Mouse (Mus musculus): ENCODE data around the gene Lrrc71. TPM values are rescaled to one million over a fixed set of nuclear protein-coding genes. Genes with fewer than 3 reads are reported as not detected.

Lrrc71 gene
- polyA plus RNA-seq, 1 experiment from 2014 or later, result 0.23 TPM

GRCm38 (mm10) chr3:87761408-87762375, 13.3 kb upstream of the Lrrc71 start:
- no peaks in the 10 kb centered on the region for H3K9me3 ChIP-seq (ENCODE audit: control insufficient read depth)
- H3K4me3 ChIP-seq (ENCODE audit: low read depth, low read length), result no peak overlapping the region
- no peaks in the 10 kb centered on the region for H3K36me3 ChIP-seq (ENCODE audit: control insufficient read depth, insufficient read depth)
- no peak overlapping the region for H3K9ac ChIP-seq (ENCODE audit: low read depth, low read length)
- no peaks in the 10 kb centered on the region for H3K27me3 ChIP-seq (replicated peaks; ENCODE audit: control insufficient read depth, insufficient read depth, low read length)
- WGBS, result 47% methylated on average over 20 of the region's 20 CpGs
- H3K27ac ChIP-seq (ENCODE audit: low read depth, low read length), result no peak overlapping the region
- H3K4me2 ChIP-seq (replicated peaks; ENCODE audit: low read depth), result peak overlapping the region; percentile 37
- H3K4me1 ChIP-seq (replicated peaks; ENCODE audit: control insufficient read depth, insufficient read depth, low read length), result 0 out of 2 replicates have a peak, but pooled peaks cover 3% of the 10 kb centered on the region
- no peak for TF ChIP-seq CTCF (IDR thresholded peaks at IDR 0.05; ENCODE audit: low read depth)
- ATAC-seq, result peak; percentile 59; the same call in 1 of the 2 replicates

DNA sequence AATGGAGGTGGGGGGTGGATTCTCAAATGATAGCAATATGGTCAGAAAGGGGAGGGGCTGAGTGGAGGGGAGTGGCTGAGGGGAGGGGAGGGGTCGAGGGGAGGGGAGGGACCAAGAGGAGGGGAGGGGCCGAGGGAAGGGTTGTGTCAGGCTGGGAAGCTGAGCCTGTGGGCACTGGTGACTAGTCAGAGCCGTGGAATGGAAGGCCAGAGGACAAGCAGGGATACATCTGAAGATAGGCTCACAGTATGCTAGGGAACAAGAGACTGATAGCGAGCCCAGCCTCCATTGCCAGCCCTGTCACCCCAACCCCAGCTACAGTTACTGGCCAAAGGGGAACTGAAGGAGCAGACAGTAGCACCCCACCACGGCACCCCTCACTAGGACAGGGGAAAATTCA, 10.2 kb upstream of the Lrrc71 start:
- no peak for TF ChIP-seq CTCF (IDR thresholded peaks at IDR 0.05; ENCODE audit: low read depth)
- H3K4me3 ChIP-seq (ENCODE audit: low read depth, low read length), result no peak overlapping the region
- no peaks in the 10 kb centered on the region for H3K27me3 ChIP-seq (replicated peaks; ENCODE audit: control insufficient read depth, insufficient read depth, low read length)
- no peak for ATAC-seq
- H3K4me2 ChIP-seq (replicated peaks; ENCODE audit: low read depth), result no peak overlapping the region
- no peak overlapping the region for H3K27ac ChIP-seq (ENCODE audit: low read depth, low read length)
- no peaks in the 10 kb centered on the region for H3K4me1 ChIP-seq (replicated peaks; ENCODE audit: control insufficient read depth, insufficient read depth, low read length)
- WGBS, result 53% methylated on average over 4 of the region's 5 CpGs
- H3K36me3 ChIP-seq (ENCODE audit: control insufficient read depth, insufficient read depth), result peaks cover 14% of the 10 kb centered on the region; the same call in 1 of the 2 replicates
- H3K9me3 ChIP-seq (ENCODE audit: control insufficient read depth), result no peaks in the 10 kb centered on the region
- H3K9ac ChIP-seq (ENCODE audit: low read depth, low read length), result no peak overlapping the region

DNA sequence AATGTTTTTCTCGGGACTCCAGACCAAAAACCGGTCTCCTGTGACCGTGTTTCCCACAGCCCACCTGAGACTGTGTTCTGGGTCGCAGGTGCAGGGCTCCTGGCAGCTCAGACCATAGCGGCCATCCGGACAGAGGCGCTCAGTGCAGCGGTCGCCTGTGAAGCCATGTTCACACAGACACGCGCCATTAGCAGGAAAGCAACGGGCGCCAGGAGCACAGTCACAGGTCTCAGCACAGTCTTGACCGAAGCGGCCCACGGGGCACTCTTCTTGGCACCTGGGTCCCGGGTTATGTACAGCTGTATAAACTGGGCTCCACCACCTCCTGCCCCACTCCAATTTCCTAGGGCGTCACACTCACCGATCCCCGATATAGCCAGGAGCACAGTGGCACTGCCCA, 8.1 kb upstream of the Lrrc71 start:
- Histone ChIP-seq H3K4me2 (replicated peaks; ENCODE audit: low read depth) (no peak overlapping the region), H3K27me3 (replicated peaks; ENCODE audit: control insufficient read depth, insufficient read depth, low read length) (no peaks in the 10 kb centered on the region), H3K27ac (ENCODE audit: low read depth, low read length) (no peak overlapping the region), H3K36me3 (ENCODE audit: control insufficient read depth, insufficient read depth) (peaks cover 28% of the 10 kb centered on the region; the same call in 1 of the 2 replicates), H3K9ac (ENCODE audit: low read depth, low read length) (no peak overlapping the region), H3K9me3 (ENCODE audit: control insufficient read depth) (no peaks in the 10 kb centered on the region), H3K4me1 (replicated peaks; ENCODE audit: control insufficient read depth, insufficient read depth, low read length) (no peaks in the 10 kb centered on the region), H3K4me3 (ENCODE audit: low read depth, low read length) (no peak overlapping the region)
- ATAC-seq, result no peak
- WGBS, result 66% methylated on average over 20 of the region's 20 CpGs
- TF ChIP-seq CTCF (IDR thresholded peaks at IDR 0.05; ENCODE audit: low read depth), result no peak

GRCm38 (mm10) chr3:87755964-87756363, 7.5 kb upstream of the Lrrc71 start:
- peak; percentile 75 for ATAC-seq

GRCm38 (mm10) chr3:87753829-87754228, 5.4 kb upstream of the Lrrc71 start:
- H3K36me3 ChIP-seq (ENCODE audit: control insufficient read depth, insufficient read depth), result peaks cover 30% of the 10 kb centered on the region; the same call in 1 of the 2 replicates
- no peak for ATAC-seq
- 88% methylated on average over 13 of the region's 13 CpGs for WGBS

More at GRCm38 (mm10) chr3:87755964-87756363, 7.5 kb upstream of the Lrrc71 start:
- Histone ChIP-seq H3K4me2 (replicated peaks; ENCODE audit: low read depth) (peak overlapping the region; percentile 48), H3K27ac (ENCODE audit: low read depth, low read length) (no peak overlapping the region), H3K4me1 (replicated peaks; ENCODE audit: control insufficient read depth, insufficient read depth, low read length) (no peaks in the 10 kb centered on the region), H3K4me3 (ENCODE audit: low read depth, low read length) (no peak overlapping the region), H3K9me3 (ENCODE audit: control insufficient read depth) (no peaks in the 10 kb centered on the region), H3K27me3 (replicated peaks; ENCODE audit: control insufficient read depth, insufficient read depth, low read length) (no peaks in the 10 kb centered on the region), H3K9ac (ENCODE audit: low read depth, low read length) (no peak overlapping the region), H3K36me3 (ENCODE audit: control insufficient read depth, insufficient read depth) (peaks cover 30% of the 10 kb centered on the region; the same call in 1 of the 2 replicates)
- peak; percentile 99 for TF ChIP-seq CTCF (IDR thresholded peaks at IDR 0.05; ENCODE audit: low read depth)
- 5% methylated on average over 24 of the region's 24 CpGs for WGBS

DNA sequence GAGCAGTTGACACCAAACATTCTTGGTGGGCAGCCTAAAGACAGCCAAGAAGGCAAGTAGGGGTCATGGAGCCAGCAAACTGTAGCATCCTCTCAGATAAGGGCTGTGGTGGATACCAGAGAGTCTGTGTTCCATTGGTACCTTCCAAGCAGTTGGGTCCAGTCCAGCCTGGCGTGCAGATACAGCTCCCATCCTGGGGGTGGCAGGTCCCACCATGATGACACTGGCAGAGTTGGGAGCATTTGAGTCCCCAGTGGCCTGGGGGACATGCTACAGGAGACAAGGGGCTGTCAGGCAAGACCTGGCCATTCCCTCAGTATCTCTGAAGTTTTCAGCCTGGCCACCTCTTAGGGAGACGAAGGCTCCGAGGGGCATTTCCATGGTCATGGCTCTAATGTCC, 4.1 kb upstream of the Lrrc71 start:
- no peak for TF ChIP-seq CTCF (IDR thresholded peaks at IDR 0.05; ENCODE audit: low read depth)
- no peak overlapping the region for H3K4me3 ChIP-seq (ENCODE audit: low read depth, low read length)
- H3K4me1 ChIP-seq (replicated peaks; ENCODE audit: control insufficient read depth, insufficient read depth, low read length), result peaks cover 5% of the 10 kb centered on the region; the same call in 1 of the 2 replicates
- H3K27ac ChIP-seq (ENCODE audit: low read depth, low read length), result no peak overlapping the region
- H3K27me3 ChIP-seq (replicated peaks; ENCODE audit: control insufficient read depth, insufficient read depth, low read length), result no peaks in the 10 kb centered on the region
- H3K9me3 ChIP-seq (ENCODE audit: control insufficient read depth), result no peaks in the 10 kb centered on the region
- no peak overlapping the region for H3K9ac ChIP-seq (ENCODE audit: low read depth, low read length)
- no peak for ATAC-seq
- 83% methylated on average over 3 of the region's 3 CpGs for WGBS
- H3K4me2 ChIP-seq (replicated peaks; ENCODE audit: low read depth), result no peak overlapping the region
- peaks cover 30% of the 10 kb centered on the region; the same call in 1 of the 2 replicates for H3K36me3 ChIP-seq (ENCODE audit: control insufficient read depth, insufficient read depth)

More at GRCm38 (mm10) chr3:87753829-87754228, 5.4 kb upstream of the Lrrc71 start:
- H3K27me3 ChIP-seq (replicated peaks; ENCODE audit: control insufficient read depth, insufficient read depth, low read length), result no peaks in the 10 kb centered on the region
- H3K9me3 ChIP-seq (ENCODE audit: control insufficient read depth), result no peaks in the 10 kb centered on the region
- no peak overlapping the region for H3K4me3 ChIP-seq (ENCODE audit: low read depth, low read length)
- H3K4me1 ChIP-seq (replicated peaks; ENCODE audit: control insufficient read depth, insufficient read depth, low read length), result no peaks in the 10 kb centered on the region
- H3K9ac ChIP-seq (ENCODE audit: low read depth, low read length), result no peak overlapping the region
- no peak for TF ChIP-seq CTCF (IDR thresholded peaks at IDR 0.05; ENCODE audit: low read depth)
- H3K4me2 ChIP-seq (replicated peaks; ENCODE audit: low read depth), result no peak overlapping the region
- H3K27ac ChIP-seq (ENCODE audit: low read depth, low read length), result no peak overlapping the region

Data from intestine, postnatal 0 days (tissue).